Mouse (Mus musculus): Measurements from ENCODE around the gene Zap70. TPM values are rescaled to one million over a fixed set of nuclear protein-coding genes. Genes with fewer than 3 reads are reported as not detected.

Gene Zap70
- polyA plus RNA-seq, 1 experiment from 2014 or later = 0.33 TPM

DNA sequence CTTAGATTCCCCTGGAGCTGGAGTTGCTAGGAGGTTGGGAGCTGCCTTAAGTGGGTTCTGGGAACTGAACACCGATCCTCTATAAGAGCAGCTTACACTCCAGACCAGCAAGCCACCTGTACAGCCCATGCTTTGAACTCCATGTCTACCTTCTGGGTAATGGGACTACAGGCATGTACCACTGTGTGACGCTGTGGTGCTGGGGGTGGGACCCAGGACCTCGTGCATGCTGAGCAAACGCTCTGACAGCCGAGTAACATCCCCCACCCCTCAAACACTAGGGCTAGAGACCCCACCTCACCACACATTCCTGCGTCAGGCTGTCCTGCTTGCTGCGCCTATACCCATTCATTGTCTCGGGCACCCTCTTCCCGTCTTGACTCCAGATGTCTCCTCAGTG lies 3.0 kb upstream of the Zap70 start:
- no peak overlapping the region for H3K4me3 ChIP-seq
- no peak for DNase-seq (ENCODE audit: extremely low spot score, low spot score)
- no peaks in the 10 kb centered on the region for H3K36me3 ChIP-seq (replicated peaks)
- H3K27me3 ChIP-seq (ENCODE audit: poor library complexity, severe bottlenecking) = no peaks in the 10 kb centered on the region
- no peak overlapping the region for H3K27ac ChIP-seq
- WGBS = 88% methylated on average over 9 of the region's 9 CpGs
- H3K9me3 ChIP-seq = no peaks in the 10 kb centered on the region
- H3K4me1 ChIP-seq = no peaks in the 10 kb centered on the region

DNA sequence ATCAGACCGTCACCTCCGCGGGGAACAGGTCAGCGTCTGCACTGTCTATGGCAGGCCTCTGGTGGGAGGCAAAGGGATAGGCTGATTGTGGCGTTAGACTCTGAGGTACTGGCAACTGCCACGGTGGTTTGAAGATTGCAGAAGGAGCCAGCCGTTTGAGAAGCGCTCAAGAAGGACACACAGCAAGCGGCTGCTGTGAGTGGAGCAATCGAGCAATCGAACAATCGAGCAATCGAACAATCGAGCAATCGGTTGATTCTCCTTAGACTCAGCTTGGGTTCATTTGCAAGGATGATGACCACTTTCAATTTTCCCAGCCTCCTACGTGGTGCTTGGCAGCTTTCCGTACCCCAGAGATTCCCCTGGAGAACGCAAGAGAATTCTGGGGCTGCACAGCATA lies 2.5 kb upstream of the Zap70 start:
- Histone ChIP-seq H3K36me3 (replicated peaks) (no peaks in the 10 kb centered on the region), H3K4me1 (no peaks in the 10 kb centered on the region), H3K9me3 (no peaks in the 10 kb centered on the region), H3K27ac (no peak overlapping the region), H3K27me3 (ENCODE audit: poor library complexity, severe bottlenecking) (no peaks in the 10 kb centered on the region), H3K4me3 (no peak overlapping the region)
- WGBS = 89% methylated on average over 18 of the region's 18 CpGs
- DNase-seq (ENCODE audit: extremely low spot score, low spot score) = no peak

DNA sequence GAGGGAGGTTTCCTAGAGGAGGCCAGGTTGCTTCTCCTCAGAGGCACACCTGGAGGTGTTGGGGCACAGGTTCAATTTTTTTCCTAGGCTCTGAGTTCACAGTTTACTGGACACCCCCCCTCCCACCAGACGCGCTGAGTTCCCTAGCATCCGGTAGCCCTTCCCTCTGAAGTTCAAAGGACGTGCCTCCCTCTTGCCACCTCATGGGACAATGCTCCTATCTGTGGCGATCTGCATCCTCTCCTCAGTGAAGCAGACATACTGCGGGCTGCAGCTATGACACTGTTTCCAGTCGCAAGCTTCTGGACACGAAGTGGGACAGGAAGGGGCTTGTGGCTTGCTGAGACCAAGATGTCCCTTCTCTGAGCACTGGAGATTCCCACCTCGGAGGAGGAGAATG lies 1.2 kb upstream of the Zap70 start:
- Histone ChIP-seq H3K4me3 (no peak overlapping the region), H3K27ac (no peak overlapping the region), H3K36me3 (replicated peaks) (no peaks in the 10 kb centered on the region), H3K4me1 (no peaks in the 10 kb centered on the region), H3K9me3 (no peaks in the 10 kb centered on the region), H3K27me3 (ENCODE audit: poor library complexity, severe bottlenecking) (no peaks in the 10 kb centered on the region)
- 86% methylated on average over 9 of the region's 9 CpGs for WGBS
- DNase-seq (ENCODE audit: extremely low spot score, low spot score) = no peak

DNA sequence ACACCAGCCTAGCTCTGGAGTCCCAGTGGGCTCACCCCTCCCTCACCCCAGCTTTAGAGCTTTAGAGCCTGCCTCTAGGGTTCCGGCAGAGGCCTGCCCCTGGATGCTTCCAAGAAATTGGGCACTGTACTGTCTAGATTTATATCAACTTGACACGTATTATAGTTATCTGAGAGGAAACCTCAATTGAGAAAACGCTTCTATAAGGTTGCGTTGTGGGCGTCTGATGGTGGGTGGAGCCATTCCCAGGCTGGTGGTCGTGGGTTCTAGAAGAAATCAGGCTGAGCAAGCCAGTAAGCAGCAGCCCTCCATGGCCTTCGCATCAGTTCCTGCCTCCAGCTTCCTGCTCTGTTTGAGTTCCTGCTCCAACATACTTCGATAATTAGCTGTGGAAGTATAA lies 537 bp upstream of the Zap70 start:
- H3K4me3 ChIP-seq = no peak overlapping the region
- DNase-seq (ENCODE audit: extremely low spot score, low spot score) = no peak
- no peaks in the 10 kb centered on the region for H3K4me1 ChIP-seq
- no peaks in the 10 kb centered on the region for H3K9me3 ChIP-seq
- no peaks in the 10 kb centered on the region for H3K36me3 ChIP-seq (replicated peaks)
- H3K27me3 ChIP-seq (ENCODE audit: poor library complexity, severe bottlenecking) = no peaks in the 10 kb centered on the region
- 0 out of 2 replicates have a peak overlapping the region, but pooled peaks have one; percentile 5 for H3K27ac ChIP-seq
- 87% methylated on average over 8 of the region's 8 CpGs for WGBS

DNA sequence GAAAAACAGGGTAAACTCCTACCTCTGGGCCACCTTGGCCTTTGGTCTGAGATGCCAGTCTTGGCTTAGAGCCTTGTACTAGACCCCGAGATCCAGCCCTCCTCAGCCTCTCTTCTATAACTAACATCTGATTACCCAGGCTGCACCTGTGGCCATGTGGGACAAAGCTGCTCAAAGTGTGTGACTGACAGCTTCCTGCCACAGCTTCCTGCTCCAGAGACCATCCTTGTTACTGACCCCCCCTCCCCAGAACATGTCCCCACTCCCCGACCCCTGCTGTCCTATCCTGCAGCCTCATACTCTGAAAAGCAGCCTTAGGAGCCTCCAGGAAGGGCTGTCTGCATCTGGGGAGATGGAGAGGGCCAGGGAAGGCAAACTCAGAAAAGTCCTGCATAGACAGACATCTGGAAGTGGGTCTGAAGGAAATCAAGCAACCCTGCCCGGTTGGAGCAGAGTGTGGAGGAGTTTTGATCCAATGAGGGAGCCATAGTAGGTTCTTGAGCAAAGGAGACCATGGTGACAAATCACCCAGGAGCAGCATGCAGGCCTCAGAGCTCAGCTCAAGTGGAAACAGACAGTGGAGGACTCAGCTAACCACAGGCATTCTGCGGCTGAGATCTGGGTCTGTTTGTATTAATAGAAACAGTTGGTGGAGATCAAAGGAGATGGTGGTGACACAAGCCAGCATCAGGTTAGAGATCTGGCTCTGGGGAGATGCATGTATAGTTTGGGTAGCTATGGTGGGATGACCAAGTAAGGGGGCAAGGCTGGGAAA lies 5.0 kb downstream of the Zap70 start:
- DNase-seq (ENCODE audit: extremely low spot score, low spot score) = no peak
- 75% methylated on average over 4 of the region's 4 CpGs for WGBS
- no peak overlapping the region for H3K27ac ChIP-seq

DNA sequence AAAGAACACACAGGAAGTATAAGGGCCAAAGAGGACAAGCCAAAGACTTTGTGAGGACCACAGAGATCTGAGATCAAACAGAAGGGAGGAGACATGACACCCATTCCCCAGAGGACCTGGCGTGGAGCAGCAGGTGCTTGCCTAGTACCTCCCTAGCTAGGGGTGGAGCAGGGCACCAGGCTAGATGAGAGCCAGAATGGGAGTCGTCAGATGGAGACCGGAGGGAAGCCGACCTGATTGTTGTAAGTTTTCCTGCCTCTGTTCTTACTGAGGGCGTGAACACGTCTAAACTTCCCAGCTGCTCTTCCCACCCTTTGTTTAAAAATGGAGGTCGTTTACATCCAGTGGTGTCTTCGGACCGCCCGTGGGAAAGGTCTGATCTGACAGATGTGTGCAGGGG lies 5.7 kb downstream of the Zap70 start:
- 68% methylated on average over 10 of the region's 10 CpGs for WGBS
- H3K9me3 ChIP-seq = no peaks in the 10 kb centered on the region
- H3K4me1 ChIP-seq = peaks cover 8% of the 10 kb centered on the region
- H3K36me3 ChIP-seq (replicated peaks) = no peaks in the 10 kb centered on the region
- H3K4me3 ChIP-seq = no peak overlapping the region
- no peak overlapping the region for H3K27ac ChIP-seq
- H3K27me3 ChIP-seq (ENCODE audit: poor library complexity, severe bottlenecking) = peaks cover 23% of the 10 kb centered on the region
- no peak for DNase-seq (ENCODE audit: extremely low spot score, low spot score)

More for the DNA sequence above, 5.0 kb downstream of the Zap70 start:
- Histone ChIP-seq H3K9me3 (no peaks in the 10 kb centered on the region), H3K4me3 (no peak overlapping the region), H3K36me3 (replicated peaks) (no peaks in the 10 kb centered on the region), H3K27me3 (ENCODE audit: poor library complexity, severe bottlenecking) (peaks cover 20% of the 10 kb centered on the region), H3K4me1 (peaks cover 8% of the 10 kb centered on the region)

DNA sequence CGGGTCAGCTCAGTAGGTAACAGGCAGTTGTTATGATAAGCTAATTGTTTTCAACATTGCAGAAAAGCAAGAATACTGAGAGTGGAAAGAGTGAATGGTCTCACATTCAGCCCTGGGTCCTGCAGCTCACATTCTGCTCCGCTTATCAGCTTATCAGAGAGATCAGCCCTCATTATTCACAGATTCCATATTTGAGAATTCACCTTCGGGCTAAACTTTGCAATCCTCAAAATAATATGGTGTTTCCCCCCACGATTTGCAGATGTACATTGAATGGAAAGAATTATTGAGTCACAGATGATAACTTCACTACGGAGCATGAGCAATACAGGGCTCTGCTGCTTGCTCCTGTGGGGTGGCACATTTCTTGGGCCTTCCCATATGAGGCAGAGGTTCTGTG lies 7.2 kb downstream of the Zap70 start:
- Histone ChIP-seq H3K27me3 (ENCODE audit: poor library complexity, severe bottlenecking) (peaks cover 23% of the 10 kb centered on the region), H3K9me3 (no peaks in the 10 kb centered on the region), H3K4me3 (no peak overlapping the region), H3K4me1 (peaks cover 8% of the 10 kb centered on the region), H3K27ac (no peak overlapping the region), H3K36me3 (replicated peaks) (no peaks in the 10 kb centered on the region)
- 85% methylated on average over 5 of the region's 5 CpGs for WGBS
- no peak for DNase-seq (ENCODE audit: extremely low spot score, low spot score)

DNA sequence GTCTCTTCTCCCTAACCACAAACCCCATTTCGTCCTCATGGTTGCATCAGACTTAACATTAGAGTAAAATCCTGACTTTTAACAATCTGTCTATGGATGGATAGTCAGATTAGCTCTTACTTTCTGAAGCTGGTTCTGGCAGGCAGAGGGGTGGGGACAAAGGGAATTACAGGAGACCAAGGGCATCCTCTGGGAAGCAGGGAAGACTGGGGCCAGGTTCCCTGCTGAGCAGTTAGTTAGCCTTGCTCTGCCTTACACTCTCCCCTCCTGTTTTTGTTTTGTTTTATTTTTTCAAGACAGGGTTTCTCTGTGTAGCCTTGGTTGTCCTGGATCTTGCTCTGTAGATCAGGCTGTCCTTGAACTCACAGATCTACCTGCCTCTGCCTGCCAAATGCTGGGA lies 8.4 kb downstream of the Zap70 start:
- no peaks in the 10 kb centered on the region for H3K36me3 ChIP-seq (replicated peaks)
- H3K4me1 ChIP-seq = peaks cover 8% of the 10 kb centered on the region
- 88% methylated on average over 1 of the region's 1 CpGs for WGBS
- H3K9me3 ChIP-seq = no peaks in the 10 kb centered on the region
- DNase-seq (ENCODE audit: extremely low spot score, low spot score) = no peak
- no peak overlapping the region for H3K27ac ChIP-seq
- H3K27me3 ChIP-seq (ENCODE audit: poor library complexity, severe bottlenecking) = peaks cover 23% of the 10 kb centered on the region
- no peak overlapping the region for H3K4me3 ChIP-seq

DNA sequence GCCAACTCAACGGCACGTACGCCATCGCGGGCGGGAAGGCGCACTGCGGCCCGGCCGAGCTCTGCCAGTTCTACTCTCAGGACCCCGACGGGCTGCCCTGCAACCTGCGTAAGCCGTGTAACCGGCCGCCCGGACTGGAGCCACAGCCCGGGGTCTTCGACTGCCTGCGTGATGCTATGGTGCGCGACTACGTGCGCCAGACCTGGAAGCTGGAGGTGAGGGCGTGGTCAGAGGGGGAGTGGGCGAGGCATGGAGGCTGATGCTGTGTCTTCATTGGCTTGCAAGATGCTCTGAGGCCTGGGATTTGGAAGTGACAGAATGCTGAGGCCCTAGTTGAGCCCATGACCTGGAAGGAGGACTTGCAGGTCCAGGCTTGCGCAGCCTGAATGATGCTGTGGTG lies 9.4 kb downstream of the Zap70 start:
- Histone ChIP-seq H3K36me3 (replicated peaks) (no peaks in the 10 kb centered on the region), H3K4me1 (peaks cover 8% of the 10 kb centered on the region), H3K27me3 (ENCODE audit: poor library complexity, severe bottlenecking) (peaks cover 23% of the 10 kb centered on the region), H3K9me3 (no peaks in the 10 kb centered on the region), H3K27ac (peak overlapping the region; percentile 62), H3K4me3 (peak overlapping the region; percentile 48)
- WGBS = 17% methylated on average over 27 of the region's 27 CpGs
- peak; percentile 23 for DNase-seq (ENCODE audit: extremely low spot score, low spot score)

DNA sequence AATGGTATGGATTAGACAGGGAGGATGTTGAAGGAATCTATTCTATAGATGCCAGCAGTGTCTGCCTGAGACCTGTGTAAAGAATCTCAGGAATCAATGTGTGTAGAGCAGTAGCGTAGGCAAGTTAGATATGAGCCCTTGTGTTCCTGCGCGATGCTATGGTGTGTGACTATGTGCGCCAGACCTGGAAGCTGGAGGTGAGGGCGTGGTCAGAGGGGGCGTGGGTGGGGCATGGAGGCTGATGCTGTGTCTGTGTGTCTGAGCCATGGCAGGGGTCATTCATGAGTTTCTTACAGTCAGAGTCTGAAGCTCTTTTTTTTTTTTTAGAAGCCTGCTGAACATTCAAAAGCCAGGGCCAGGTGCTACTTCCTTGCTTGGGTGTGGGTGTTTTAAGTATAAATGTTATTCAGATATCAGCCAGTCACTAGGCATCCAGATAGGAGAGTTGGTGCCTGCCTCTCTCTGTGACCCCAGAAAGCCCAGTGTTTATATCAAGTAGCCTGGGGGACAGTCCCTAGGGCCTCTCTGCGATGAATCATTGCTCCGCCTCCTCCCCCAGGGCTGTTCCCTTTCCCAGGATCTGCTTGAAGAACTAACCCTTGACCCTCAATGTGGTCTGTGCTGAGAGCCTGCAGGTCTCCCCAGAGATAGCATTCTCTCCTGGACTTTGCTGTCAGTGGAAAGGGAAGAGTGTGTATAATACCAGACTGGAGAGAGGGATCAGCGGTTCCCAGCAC lies 10.8 kb downstream of the Zap70 start:
- 88% methylated on average over 9 of the region's 9 CpGs for WGBS
- Histone ChIP-seq H3K4me3 (no peak overlapping the region), H3K36me3 (replicated peaks) (no peaks in the 10 kb centered on the region), H3K27ac (no peak overlapping the region), H3K27me3 (ENCODE audit: poor library complexity, severe bottlenecking) (peaks cover 23% of the 10 kb centered on the region), H3K4me1 (peaks cover 8% of the 10 kb centered on the region), H3K9me3 (no peaks in the 10 kb centered on the region)
- DNase-seq (ENCODE audit: extremely low spot score, low spot score) = no peak

DNA sequence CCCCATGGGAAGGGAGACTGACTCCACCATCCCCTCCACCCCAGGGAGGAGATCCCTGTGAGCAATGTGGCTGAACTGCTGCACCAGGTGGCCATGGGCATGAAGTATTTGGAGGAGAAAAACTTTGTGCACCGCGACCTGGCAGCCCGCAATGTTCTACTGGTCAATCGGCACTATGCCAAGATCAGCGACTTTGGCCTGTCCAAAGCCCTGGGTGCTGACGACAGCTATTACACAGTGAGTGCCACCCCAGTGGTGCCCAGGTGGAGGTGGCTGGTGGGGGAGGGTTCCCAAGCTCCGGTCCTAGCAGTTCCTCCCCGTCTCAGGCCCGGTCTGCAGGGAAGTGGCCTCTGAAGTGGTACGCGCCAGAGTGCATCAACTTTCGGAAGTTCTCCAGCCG lies 19.2 kb downstream of the Zap70 start:
- Histone ChIP-seq H3K4me3 (no peak overlapping the region), H3K4me1 (peaks cover 11% of the 10 kb centered on the region), H3K9me3 (no peaks in the 10 kb centered on the region), H3K27ac (no peak overlapping the region), H3K27me3 (ENCODE audit: poor library complexity, severe bottlenecking) (peaks cover 16% of the 10 kb centered on the region), H3K36me3 (replicated peaks) (no peaks in the 10 kb centered on the region)
- 90% methylated on average over 13 of the region's 13 CpGs for whole genome bisulfite sequencing
- DNase-seq (ENCODE audit: extremely low spot score, low spot score) = no peak

DNA sequence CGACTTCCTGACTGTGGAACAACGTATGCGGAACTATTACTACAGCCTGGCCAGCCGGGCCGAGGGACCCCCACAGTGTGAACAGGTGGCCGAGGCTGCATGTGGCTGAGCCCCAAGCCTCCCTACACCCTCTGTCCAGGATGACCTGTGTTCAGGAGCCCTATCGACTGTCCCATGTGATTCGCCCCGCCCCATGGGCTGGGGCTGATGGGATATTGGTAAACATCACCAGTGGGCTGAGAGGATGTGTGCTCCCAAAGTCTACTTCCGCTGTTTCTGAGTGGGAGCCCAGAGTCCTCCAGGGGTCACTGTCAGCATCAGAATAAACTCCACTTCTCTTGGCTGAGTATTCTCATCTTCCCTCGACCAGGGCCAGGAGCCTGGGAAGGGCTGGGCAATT lies 20.9 kb downstream of the Zap70 start:
- peaks cover 22% of the 10 kb centered on the region for H3K27me3 ChIP-seq (ENCODE audit: poor library complexity, severe bottlenecking)
- no peaks in the 10 kb centered on the region for H3K36me3 ChIP-seq (replicated peaks)
- no peaks in the 10 kb centered on the region for H3K9me3 ChIP-seq
- 85% methylated on average over 11 of the region's 11 CpGs for WGBS
- peaks cover 13% of the 10 kb centered on the region for H3K4me1 ChIP-seq
- DNase-seq (ENCODE audit: extremely low spot score, low spot score) = no peak
- H3K4me3 ChIP-seq = no peak overlapping the region
- H3K27ac ChIP-seq = no peak overlapping the region

DNA sequence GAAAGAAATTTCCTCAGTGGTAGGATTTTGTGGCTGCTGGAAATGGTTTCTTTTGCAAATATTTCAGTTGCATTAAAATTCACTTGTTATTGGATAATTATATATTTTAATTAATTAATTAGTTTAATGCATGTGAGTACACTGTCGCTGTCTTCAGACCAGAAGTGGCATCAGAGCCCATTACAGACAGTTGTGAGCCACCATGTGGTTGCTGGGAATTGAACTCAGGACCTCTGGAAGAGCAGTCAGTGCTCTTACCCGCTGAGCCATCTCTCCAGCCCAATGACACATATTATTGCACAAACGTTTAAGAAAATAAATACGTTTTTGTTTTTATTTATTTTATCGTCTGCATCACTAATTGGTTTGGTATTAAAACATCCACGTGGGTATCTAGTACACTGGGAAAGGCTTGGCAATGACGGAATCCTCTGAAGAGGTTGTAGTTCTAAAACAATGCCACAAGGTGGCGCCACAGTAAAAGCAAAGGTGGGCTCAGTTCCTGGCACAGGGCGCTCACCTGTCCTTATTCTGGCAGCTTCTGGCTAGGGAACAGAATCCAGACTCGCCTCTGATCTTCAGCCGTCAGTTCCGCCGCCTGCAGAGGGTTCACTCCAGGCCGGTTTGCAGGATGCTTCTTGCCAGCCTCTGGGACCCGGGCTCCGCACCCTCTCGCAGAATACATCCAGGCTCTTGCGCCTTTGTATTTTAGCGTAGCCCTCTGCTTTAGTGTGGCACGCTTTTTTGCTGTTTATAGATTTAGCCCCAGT lies 23.0 kb downstream of the Zap70 start:
- H3K27ac ChIP-seq = peak overlapping the region; percentile 66; the same call in 1 of the 2 replicates

More for the DNA sequence above, 23.0 kb downstream of the Zap70 start:
- no peaks in the 10 kb centered on the region for H3K36me3 ChIP-seq (replicated peaks)
- peak overlapping the region; percentile 56 for H3K4me3 ChIP-seq
- WGBS = 4% methylated on average over 20 of the region's 20 CpGs
- peak; percentile 77 for DNase-seq (ENCODE audit: extremely low spot score, low spot score)
- peaks cover 22% of the 10 kb centered on the region for H3K27me3 ChIP-seq (ENCODE audit: poor library complexity, severe bottlenecking)
- no peaks in the 10 kb centered on the region for H3K9me3 ChIP-seq
- peaks cover 13% of the 10 kb centered on the region for H3K4me1 ChIP-seq
